Mouse (Mus musculus): Measurements from ENCODE around the gene Hexb. TPM values are rescaled to one million over a fixed set of nuclear protein-coding genes. Genes with fewer than 3 reads are reported as not detected.
"Not testable (repeated sequence)": the region's sequence is repeated elsewhere in the genome, so short reads cannot be mapped to it uniquely, and the experiment has no call there.

The Hexb gene
- polyA plus RNA-seq, 1 experiment from 2014 or later: 23.4 TPM

- Histone ChIP-seq H3K36me3 (peaks cover 39% of the 10 kb centered on the region), H3K27me3 (ENCODE audit: insufficient read depth, poor library complexity, severe bottlenecking) (no peaks in the 10 kb centered on the region), H3K9me3 (no peaks in the 10 kb centered on the region), H3K4me1 (replicated peaks) (peaks cover 12% of the 10 kb centered on the region; the same call in 1 of the 2 replicates), H3K27ac (peak within 1 kb of the TSS; percentile 90), H3K4me3 (peak within 1 kb of the TSS; percentile 70)
- under 1% methylated on average over 57 of the region's 57 CpGs for WGBS
- peak; percentile 91 for DNase-seq (ENCODE audit: low spot score)
Observed at GRCm38 (mm10) chr13:97137466-97138400, 60.4 kb downstream of the Hexb start, which contains the start of the genes Gfm2 and Nsa2. Gene Gfm2, plus strand, starts transcription at chr13:97137937. Gene Nsa2, minus strand, starts transcription at chr13:97137937.

- WGBS: no CpG with 5 or more reads among the region's 2 CpGs
Observed at GRCm38 (mm10) chr13:97130413-97130812, 67.7 kb downstream of the Hexb start.

GRCm38 (mm10) chr13:97129654-97130053 is 68.5 kb downstream of the Hexb start:
- 94% methylated on average over 4 of the region's 4 CpGs for WGBS
- not testable (repeated sequence) for H3K4me1 ChIP-seq (replicated peaks); H3K4me3 ChIP-seq; H3K27ac ChIP-seq; DNase-seq (ENCODE audit: low spot score); H3K9me3 ChIP-seq; H3K27me3 ChIP-seq (ENCODE audit: insufficient read depth, poor library complexity, severe bottlenecking)
- peaks cover 51% of the 10 kb centered on the region for H3K36me3 ChIP-seq

More at GRCm38 (mm10) chr13:97130413-97130812, 67.7 kb downstream of the Hexb start:
- DNase-seq (ENCODE audit: low spot score); H3K4me1 ChIP-seq (replicated peaks); H3K27ac ChIP-seq; H3K4me3 ChIP-seq; H3K27me3 ChIP-seq (ENCODE audit: insufficient read depth, poor library complexity, severe bottlenecking); H3K9me3 ChIP-seq: not testable (repeated sequence)
- H3K36me3 ChIP-seq: peaks cover 58% of the 10 kb centered on the region

Other genes starting within 250 kb of the Hexb start
- not detected in 2 replicates for gene 1700029F12Rik, start 164.0 kb downstream of the Hexb start, polyA plus RNA-seq (2016; fragmentation: Nextera tagmentation; extraction: Ambion mirVana)
- 6.9 and 8.4 TPM in 2 replicates for gene Fam169a, start 131.1 kb downstream of the Hexb start, polyA plus RNA-seq (2016; fragmentation: Nextera tagmentation; extraction: Ambion mirVana)
- gene Gm6169, start 99.1 kb downstream of the Hexb start, polyA plus RNA-seq (2016; fragmentation: Nextera tagmentation; extraction: Ambion mirVana): 0.62 and 0.75 TPM in 2 replicates
- 37.4 and 44.0 TPM in 2 replicates for gene Gfm2, start 60.4 kb downstream of the Hexb start, polyA plus RNA-seq (2016; fragmentation: Nextera tagmentation; extraction: Ambion mirVana)
- 43.5 and 63.0 TPM in 2 replicates for gene Nsa2, start 60.4 kb downstream of the Hexb start, polyA plus RNA-seq (2016; fragmentation: Nextera tagmentation; extraction: Ambion mirVana)
- 11.2 and 18.6 TPM in 2 replicates for gene Enc1, start 42.7 kb upstream of the Hexb start, polyA plus RNA-seq (2016; fragmentation: Nextera tagmentation; extraction: Ambion mirVana)